Mouse (Mus musculus) heart, postnatal 0 days (tissue): ENCODE measurements at regions not wholly inside any gene's neighbourhood (a gene's known extent, or its start where the extent isn't known, plus 50 kb on each side); places are given as distances from the start of the nearest gene placed in this dataset.

Source experiments
- CTCF ChIP-seq: IDR thresholded peaks from 2 replicates; pipeline ENCODE4 v1.5.1; 2016; ENCODE audit warnings: antibody characterized with exemption, control low read depth, low read depth
- EP300 ChIP-seq: IDR thresholded peaks from 2 replicates; pipeline ENCODE4 v1.6.1; 2016; ENCODE audit warnings: antibody characterized with exemption, low read depth

- TF ChIP-seq CTCF = no peak
- TF ChIP-seq EP300 = no peak
Observed at GRCm38 (mm10) chr6:117330198-117330597, 161.9 kb downstream of the Cxcl12 start.
